Mouse (Mus musculus): ENCODE data around the gene Leng9.

DNA sequence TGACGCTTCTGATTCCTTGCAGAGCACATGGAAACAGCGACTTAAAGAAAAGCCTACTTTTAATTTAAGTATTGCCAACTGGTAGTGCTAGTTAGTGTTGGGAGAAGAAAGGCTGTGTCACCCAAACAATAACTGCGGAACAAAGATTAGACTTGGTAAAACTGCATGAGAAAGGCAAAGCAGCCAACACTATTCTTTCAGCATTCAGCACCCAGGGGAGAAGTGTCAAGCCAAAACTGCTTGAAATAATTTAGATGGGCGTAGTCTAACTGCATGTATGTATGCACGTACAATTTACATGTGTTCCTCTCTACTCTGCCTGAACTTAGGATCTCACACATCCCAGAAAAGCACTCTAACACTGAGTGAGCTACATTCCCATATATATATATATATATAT is 4.2 kb upstream of the Leng9 start:
- TF ChIP-seq CTCF (IDR thresholded peaks at IDR 0.05; ENCODE audit: low read depth, low read length): no peak
- TF ChIP-seq POLR2A (IDR thresholded peaks at IDR 0.05; ENCODE audit: extremely low read depth, insufficient read depth, low read length): no peak

Measured in liver, adult 2 months (tissue).